Mouse (Mus musculus): ENCODE results near the gene B3gnt4. TPM values are rescaled to one million over a fixed set of nuclear protein-coding genes. Genes with fewer than 3 reads are reported as not detected.
A peak's percentile ranks its signal among the peaks of the same experiment; 100 is the strongest.

The B3gnt4 gene
- polyA plus RNA-seq, 1 experiment from 2014 or later: 1.8 TPM

DNA sequence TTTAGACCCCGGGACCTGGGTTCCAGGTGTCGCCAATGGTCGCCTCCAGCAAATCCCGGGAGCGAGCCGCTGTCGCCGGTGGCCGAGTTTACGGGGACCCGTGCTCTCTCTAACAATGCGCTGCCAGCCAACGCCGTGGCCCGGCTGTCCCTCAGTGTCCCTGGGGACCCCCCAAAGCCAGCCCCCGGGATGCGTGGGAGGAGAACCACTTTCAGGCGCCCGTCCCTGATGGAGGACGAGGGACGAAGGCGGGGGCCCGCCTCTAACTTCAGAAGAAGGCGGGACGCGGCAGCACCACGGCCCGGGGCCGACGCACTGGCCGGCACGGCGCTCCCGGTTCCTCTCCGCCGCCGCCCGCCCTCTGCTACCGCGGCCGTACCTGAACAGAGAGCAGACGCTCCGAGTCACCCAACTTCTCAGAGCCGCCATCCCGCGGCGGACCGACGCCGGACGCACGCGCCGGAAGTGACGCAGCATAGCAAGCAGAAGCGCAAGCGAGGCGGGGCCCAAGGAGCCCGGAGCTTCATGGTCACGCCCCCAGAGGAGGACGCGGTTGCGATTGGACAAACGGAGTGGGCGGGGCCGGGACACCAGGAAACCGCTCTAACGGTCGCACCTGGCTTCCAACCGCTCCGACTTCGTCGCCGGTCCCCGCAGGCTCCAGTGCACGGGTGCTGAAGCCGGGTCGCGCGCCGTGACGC lies 13.6 kb downstream of the B3gnt4 start, which contains the start of gene Diablo:
TSS of gene Diablo (minus strand) at position 485 of the 701 bp plus-strand sequence.
- H3K36me3 ChIP-seq (ENCODE audit: control insufficient read depth, insufficient read depth): peaks cover 3% of the 10 kb centered on the region; the same call in 1 of the 2 replicates
- H3K9ac ChIP-seq (replicated peaks; ENCODE audit: low read depth, low read length): peak within 1 kb of the TSS; percentile 82
- H3K27me3 ChIP-seq (replicated peaks; ENCODE audit: control insufficient read depth, insufficient read depth, low read length): no peaks in the 10 kb centered on the region
- peak; percentile 99 for ATAC-seq
- peak within 1 kb of the TSS; percentile 96 for H3K4me2 ChIP-seq (ENCODE audit: low read length)
- peak within 1 kb of the TSS; percentile 92 for H3K4me3 ChIP-seq (replicated peaks; ENCODE audit: low read length)
- peaks cover 22% of the 10 kb centered on the region for H3K4me1 ChIP-seq (replicated peaks; ENCODE audit: control insufficient read depth, insufficient read depth, low read length)
- WGBS: under 1% methylated on average over 81 of the region's 82 CpGs
- H3K9me3 ChIP-seq (ENCODE audit: control insufficient read depth, low read length): no peaks in the 10 kb centered on the region
- H3K27ac ChIP-seq (ENCODE audit: low read length): peak within 1 kb of the TSS; percentile 74

DNA sequence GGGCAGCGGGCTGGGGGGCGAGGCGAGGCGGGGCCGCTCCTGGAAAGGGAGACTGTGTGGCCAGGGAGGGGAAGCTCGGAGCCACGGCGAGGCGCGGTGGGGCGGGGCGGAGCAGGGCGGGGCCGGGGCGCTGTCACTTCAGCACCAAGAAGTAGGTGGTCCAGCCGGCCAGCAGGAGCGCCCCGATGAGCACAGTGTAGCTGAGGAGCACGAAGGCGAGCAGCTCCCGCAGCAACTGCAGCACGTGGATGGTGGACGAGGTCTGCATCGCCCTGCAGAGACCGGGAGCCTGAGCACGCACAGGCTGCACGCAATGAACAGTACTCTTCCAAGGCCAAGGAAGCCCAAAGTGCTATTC lies 14.1 kb downstream of the B3gnt4 start:
- no peaks in the 10 kb centered on the region for H3K27me3 ChIP-seq (replicated peaks; ENCODE audit: control insufficient read depth, insufficient read depth, low read length)
- ATAC-seq: peak; percentile 86
- H3K36me3 ChIP-seq (ENCODE audit: control insufficient read depth, insufficient read depth): peaks cover 3% of the 10 kb centered on the region; the same call in 1 of the 2 replicates
- H3K9ac ChIP-seq (replicated peaks; ENCODE audit: low read depth, low read length): peak overlapping the region; percentile 64
- peak overlapping the region; percentile 74 for H3K27ac ChIP-seq (ENCODE audit: low read length)
- H3K4me3 ChIP-seq (replicated peaks; ENCODE audit: low read length): peak overlapping the region; percentile 92
- WGBS: under 1% methylated on average over 26 of the region's 27 CpGs
- H3K4me1 ChIP-seq (replicated peaks; ENCODE audit: control insufficient read depth, insufficient read depth, low read length): peaks cover 22% of the 10 kb centered on the region
- H3K4me2 ChIP-seq (ENCODE audit: low read length): peak overlapping the region; percentile 80
- H3K9me3 ChIP-seq (ENCODE audit: control insufficient read depth, low read length): no peaks in the 10 kb centered on the region

DNA sequence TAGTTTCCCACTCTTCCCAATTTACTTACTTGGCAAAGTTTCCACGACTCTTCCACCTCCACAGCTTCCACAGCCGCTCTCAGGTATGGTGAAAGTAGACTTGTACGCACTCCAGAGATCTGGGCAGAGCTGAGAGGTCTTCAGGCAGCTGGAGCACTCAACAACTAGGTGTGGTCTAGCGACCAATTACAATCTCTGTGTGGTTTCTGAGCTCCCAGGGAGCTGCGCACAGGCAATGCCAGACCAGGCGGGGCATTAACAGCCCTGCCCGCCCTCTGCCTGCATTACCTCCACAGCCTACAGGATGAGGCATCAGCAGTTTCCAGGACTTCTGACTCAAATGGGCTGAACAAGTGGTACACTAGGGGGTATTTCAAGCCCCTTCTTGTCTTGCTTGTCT lies 15.0 kb downstream of the B3gnt4 start, which contains the start of gene Gm49027:
TSS of gene Gm49027 (minus strand) at position 208 of the 400 bp plus-strand sequence.
- Histone ChIP-seq H3K4me2 (ENCODE audit: low read length) (peak within 1 kb of the TSS; percentile 80), H3K27ac (ENCODE audit: low read length) (peak within 1 kb of the TSS; percentile 74), H3K27me3 (replicated peaks; ENCODE audit: control insufficient read depth, insufficient read depth, low read length) (no peaks in the 10 kb centered on the region), H3K36me3 (ENCODE audit: control insufficient read depth, insufficient read depth) (peaks cover 8% of the 10 kb centered on the region), H3K9me3 (ENCODE audit: control insufficient read depth, low read length) (no peaks in the 10 kb centered on the region), H3K4me1 (replicated peaks; ENCODE audit: control insufficient read depth, insufficient read depth, low read length) (peaks cover 22% of the 10 kb centered on the region), H3K9ac (replicated peaks; ENCODE audit: low read depth, low read length) (peak within 1 kb of the TSS; percentile 64), H3K4me3 (replicated peaks; ENCODE audit: low read length) (peak within 1 kb of the TSS; percentile 92)
- 84% methylated on average over 7 of the region's 7 CpGs for WGBS
- no peak for ATAC-seq

DNA sequence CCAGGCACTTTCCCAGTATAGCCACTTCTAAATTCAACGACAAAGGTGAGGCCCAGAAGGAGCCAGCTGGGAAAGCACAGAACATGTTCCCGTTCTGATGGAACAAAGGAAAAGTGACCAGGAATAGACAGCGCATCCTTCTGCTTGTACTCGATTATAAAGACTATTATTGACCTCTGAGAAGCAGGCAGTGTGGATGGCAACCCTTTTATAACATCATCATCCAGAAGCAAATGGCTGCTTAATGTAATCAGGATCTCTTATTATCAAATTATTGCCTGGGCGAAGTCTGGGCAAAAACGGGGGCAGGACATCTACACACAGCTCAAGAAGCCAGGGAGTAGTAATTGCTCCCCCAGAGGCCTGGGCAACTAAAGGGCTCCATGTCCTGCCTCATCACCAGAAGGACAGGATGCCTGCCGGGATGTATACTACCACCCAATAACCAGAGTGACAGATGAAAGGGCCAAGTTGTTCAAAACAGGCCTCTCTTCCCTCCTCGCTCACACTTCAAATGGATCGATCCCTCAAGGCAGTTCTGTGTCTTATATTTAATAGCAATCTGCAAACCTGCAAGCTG lies 15.7 kb downstream of the B3gnt4 start:
- Histone ChIP-seq H3K36me3 (ENCODE audit: control insufficient read depth, insufficient read depth) (peaks cover 13% of the 10 kb centered on the region), H3K9ac (replicated peaks; ENCODE audit: low read depth, low read length) (no peak overlapping the region), H3K4me3 (replicated peaks; ENCODE audit: low read length) (no peak overlapping the region), H3K27ac (ENCODE audit: low read length) (no peak overlapping the region), H3K4me1 (replicated peaks; ENCODE audit: control insufficient read depth, insufficient read depth, low read length) (peaks cover 22% of the 10 kb centered on the region), H3K27me3 (replicated peaks; ENCODE audit: control insufficient read depth, insufficient read depth, low read length) (no peaks in the 10 kb centered on the region), H3K9me3 (ENCODE audit: control insufficient read depth, low read length) (no peaks in the 10 kb centered on the region), H3K4me2 (ENCODE audit: low read length) (no peak overlapping the region)
- ATAC-seq: no peak
- WGBS: 88% methylated on average over 9 of the region's 9 CpGs

DNA sequence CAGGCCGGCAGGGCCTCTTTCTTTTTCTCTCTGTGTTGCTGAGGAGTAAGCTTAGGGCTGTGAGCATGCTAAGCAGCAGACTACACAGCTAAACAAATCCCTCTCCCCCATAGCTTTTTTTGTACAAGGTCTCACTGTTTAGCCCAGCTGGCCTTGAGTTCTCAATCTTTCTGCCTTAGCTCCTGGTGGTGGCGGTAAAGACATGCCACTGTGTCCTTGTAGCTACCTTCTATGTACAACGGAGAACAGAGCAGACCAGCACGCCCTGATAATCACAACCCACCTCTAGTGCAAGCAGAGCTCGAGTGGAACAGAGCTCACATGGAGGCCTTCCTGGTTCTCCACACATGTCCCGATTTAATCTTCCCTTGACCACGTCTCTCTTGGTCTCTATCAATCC lies 18.4 kb downstream of the B3gnt4 start:
- Histone ChIP-seq H3K27ac (ENCODE audit: low read length) (no peak overlapping the region), H3K9me3 (ENCODE audit: control insufficient read depth, low read length) (no peaks in the 10 kb centered on the region), H3K27me3 (replicated peaks; ENCODE audit: control insufficient read depth, insufficient read depth, low read length) (no peaks in the 10 kb centered on the region), H3K4me1 (replicated peaks; ENCODE audit: control insufficient read depth, insufficient read depth, low read length) (peaks cover 5% of the 10 kb centered on the region), H3K4me3 (replicated peaks; ENCODE audit: low read length) (no peak overlapping the region), H3K9ac (replicated peaks; ENCODE audit: low read depth, low read length) (no peak overlapping the region), H3K36me3 (ENCODE audit: control insufficient read depth, insufficient read depth) (peaks cover 26% of the 10 kb centered on the region), H3K4me2 (ENCODE audit: low read length) (no peak overlapping the region)
- WGBS: 79% methylated on average over 7 of the region's 7 CpGs
- no peak for ATAC-seq

DNA sequence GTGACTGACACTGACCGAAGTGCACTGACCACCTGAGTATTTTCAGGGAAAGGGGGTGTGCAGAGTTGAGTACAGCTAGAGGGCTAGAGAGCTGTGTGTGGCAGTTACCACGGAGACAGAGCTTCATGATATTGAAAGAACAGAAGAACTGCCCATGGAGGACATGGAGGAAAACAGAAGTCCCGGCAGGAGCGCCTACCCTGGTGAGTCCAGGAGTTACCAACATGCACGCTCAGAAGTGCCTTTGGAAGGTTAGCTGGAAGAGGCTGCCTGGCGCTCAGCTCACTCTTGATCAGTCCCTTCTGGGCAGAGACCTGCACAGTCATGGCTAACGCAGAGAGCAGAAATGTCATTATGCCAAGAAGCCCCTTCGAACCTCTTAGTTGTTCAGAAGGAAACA lies 19.8 kb downstream of the B3gnt4 start:
- Histone ChIP-seq H3K4me1 (replicated peaks; ENCODE audit: control insufficient read depth, insufficient read depth, low read length) (no peaks in the 10 kb centered on the region), H3K4me2 (ENCODE audit: low read length) (no peak overlapping the region), H3K9ac (replicated peaks; ENCODE audit: low read depth, low read length) (no peak overlapping the region), H3K27ac (ENCODE audit: low read length) (no peak overlapping the region), H3K4me3 (replicated peaks; ENCODE audit: low read length) (no peak overlapping the region), H3K9me3 (ENCODE audit: control insufficient read depth, low read length) (no peaks in the 10 kb centered on the region), H3K36me3 (ENCODE audit: control insufficient read depth, insufficient read depth) (peaks cover 32% of the 10 kb centered on the region), H3K27me3 (replicated peaks; ENCODE audit: control insufficient read depth, insufficient read depth, low read length) (no peaks in the 10 kb centered on the region)
- 85% methylated on average over 8 of the region's 8 CpGs for WGBS
- no peak for ATAC-seq

DNA sequence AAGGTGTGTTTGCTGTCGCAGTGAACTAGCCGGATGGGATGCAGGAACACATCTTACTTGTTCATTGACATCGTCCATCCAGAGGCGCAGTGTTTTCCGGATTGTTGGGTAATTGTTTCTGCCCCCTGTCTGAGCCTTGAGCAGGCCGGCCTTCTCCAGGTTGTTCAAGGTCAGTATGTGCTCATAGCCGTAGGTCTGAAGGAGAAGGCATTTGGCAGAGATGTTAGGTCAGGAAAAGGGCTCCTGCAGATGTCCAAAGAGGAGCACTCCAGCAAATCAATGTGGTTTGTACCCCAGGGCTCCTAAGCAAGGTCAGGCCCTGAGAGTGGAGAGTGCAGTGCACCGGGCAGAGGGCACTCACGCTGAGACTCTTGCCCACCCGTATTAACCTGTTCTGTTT lies 23.5 kb downstream of the B3gnt4 start:
- Histone ChIP-seq H3K36me3 (ENCODE audit: control insufficient read depth, insufficient read depth) (peaks cover 39% of the 10 kb centered on the region), H3K4me2 (ENCODE audit: low read length) (no peak overlapping the region), H3K27ac (ENCODE audit: low read length) (no peak overlapping the region), H3K4me1 (replicated peaks; ENCODE audit: control insufficient read depth, insufficient read depth, low read length) (no peaks in the 10 kb centered on the region), H3K27me3 (replicated peaks; ENCODE audit: control insufficient read depth, insufficient read depth, low read length) (no peaks in the 10 kb centered on the region), H3K9ac (replicated peaks; ENCODE audit: low read depth, low read length) (no peak overlapping the region), H3K4me3 (replicated peaks; ENCODE audit: low read length) (no peak overlapping the region), H3K9me3 (ENCODE audit: control insufficient read depth, low read length) (no peaks in the 10 kb centered on the region)
- no peak for ATAC-seq
- 96% methylated on average over 10 of the region's 10 CpGs for WGBS

DNA sequence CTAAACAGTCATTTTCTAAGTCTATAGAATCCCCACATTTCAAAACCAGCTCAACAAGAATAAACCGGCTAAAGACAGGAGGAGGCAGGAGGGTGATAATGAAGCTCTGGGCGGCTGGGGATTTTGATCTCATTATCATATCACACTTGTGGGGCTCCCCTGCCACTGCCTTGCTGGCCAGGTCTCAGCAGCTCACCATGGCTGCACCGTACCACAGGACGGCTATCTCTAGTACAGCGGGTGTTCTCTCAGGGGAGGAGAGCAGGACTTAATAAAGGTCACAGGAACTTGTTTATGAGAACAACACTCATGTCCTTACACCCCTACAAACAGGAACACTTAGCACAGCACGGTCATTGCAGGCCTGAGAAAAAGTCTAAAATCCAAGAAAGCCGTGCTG lies 45.4 kb downstream of the B3gnt4 start:
- peaks cover 17% of the 10 kb centered on the region; the same call in 1 of the 2 replicates for H3K36me3 ChIP-seq (ENCODE audit: control insufficient read depth, insufficient read depth)
- H3K4me3 ChIP-seq (replicated peaks; ENCODE audit: low read length): no peak overlapping the region
- no peaks in the 10 kb centered on the region for H3K27me3 ChIP-seq (replicated peaks; ENCODE audit: control insufficient read depth, insufficient read depth, low read length)
- H3K4me2 ChIP-seq (ENCODE audit: low read length): no peak overlapping the region
- H3K9ac ChIP-seq (replicated peaks; ENCODE audit: low read depth, low read length): no peak overlapping the region
- 93% methylated on average over 7 of the region's 7 CpGs for WGBS
- H3K4me1 ChIP-seq (replicated peaks; ENCODE audit: control insufficient read depth, insufficient read depth, low read length): no peaks in the 10 kb centered on the region
- H3K27ac ChIP-seq (ENCODE audit: low read length): no peak overlapping the region
- H3K9me3 ChIP-seq (ENCODE audit: control insufficient read depth, low read length): no peaks in the 10 kb centered on the region
- ATAC-seq: no peak

DNA sequence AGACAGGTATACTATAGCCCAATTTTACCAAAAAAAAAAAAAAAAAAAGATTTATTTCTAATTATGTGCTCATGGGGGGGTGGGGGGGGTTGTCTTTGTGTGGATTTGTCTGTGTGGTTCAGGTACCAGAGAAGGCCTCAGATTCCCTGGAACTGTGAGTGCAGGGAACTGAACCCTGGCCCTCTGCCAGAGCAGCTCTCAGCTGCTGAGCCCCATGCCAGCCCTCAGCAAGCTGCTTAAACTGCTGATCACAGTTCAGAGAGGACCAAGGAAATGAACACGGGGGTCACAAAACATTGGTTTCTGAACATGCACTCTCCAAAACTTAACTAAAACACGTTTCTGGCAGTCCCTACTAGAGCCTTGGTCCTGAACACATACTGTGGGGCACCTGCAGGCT lies 46.2 kb downstream of the B3gnt4 start:
- H3K4me3 ChIP-seq (replicated peaks; ENCODE audit: low read length): no peak overlapping the region
- H3K4me2 ChIP-seq (ENCODE audit: low read length): no peak overlapping the region
- no peaks in the 10 kb centered on the region for H3K9me3 ChIP-seq (ENCODE audit: control insufficient read depth, low read length)
- H3K36me3 ChIP-seq (ENCODE audit: control insufficient read depth, insufficient read depth): peaks cover 17% of the 10 kb centered on the region; the same call in 1 of the 2 replicates
- ATAC-seq: no peak
- H3K4me1 ChIP-seq (replicated peaks; ENCODE audit: control insufficient read depth, insufficient read depth, low read length): no peaks in the 10 kb centered on the region
- 73% methylated on average over 2 of the region's 2 CpGs for WGBS
- H3K27me3 ChIP-seq (replicated peaks; ENCODE audit: control insufficient read depth, insufficient read depth, low read length): no peaks in the 10 kb centered on the region
- no peak overlapping the region for H3K27ac ChIP-seq (ENCODE audit: low read length)
- no peak overlapping the region for H3K9ac ChIP-seq (replicated peaks; ENCODE audit: low read depth, low read length)

All from forebrain, embryonic 16.5 days (tissue).